Mouse (Mus musculus) CH12.LX (cell line): ENCODE measurements at regions not wholly inside any gene's neighbourhood (a gene's known extent, or its start where the extent isn't known, plus 50 kb on each side); places are given as distances from the start of the nearest gene placed in this dataset.
A peak's percentile ranks its signal among the peaks of the same experiment; 100 is the strongest.

Experiments
- DNase-seq: peaks from one replicate; pipeline ENCODE4 v3.0.0-alpha.2; 2013; ENCODE audit errors: extremely low read depth
- H3K27ac ChIP-seq: 2 replicates; pipeline ENCODE4 v1.5.1; 2012; ENCODE audit warnings: low read depth, mild to moderate bottlenecking, control low read depth, moderate library complexity; ENCODE audit not compliant: insufficient read depth
- H3K27me3 ChIP-seq: replicated peaks from 2 replicates; pipeline ENCODE3; 2012; ENCODE audit warnings: inconsistent platforms
- H3K36me3 ChIP-seq, 2 experiments: replicated peaks in 1 of 2; 2 replicates each; pipeline versions ENCODE3 to v1.6.1; 2012; ENCODE audit warnings: inconsistent platforms in 1 of 2, low read length in 1 of 2, mild to moderate bottlenecking in 1 of 2, mixed read lengths in 1 of 2, moderate library complexity in 1 of 2; ENCODE audit not compliant: control insufficient read depth in 1 of 2, insufficient read depth in 1 of 2
- H3K4me1 ChIP-seq, 2 experiments: 2 replicates each; pipeline ENCODE4 v1.6.1; 2012; ENCODE audit warnings: inconsistent platforms in 1 of 2, moderate library complexity in 1 of 2; ENCODE audit not compliant: insufficient read depth in 2 of 2, control insufficient read depth in 1 of 2
- H3K4me2 ChIP-seq: 2 replicates; pipeline ENCODE4 v1.6.1; 2012; ENCODE audit warnings: low read depth, mild to moderate bottlenecking, control low read depth; ENCODE audit not compliant: poor library complexity, insufficient read depth, severe bottlenecking
- H3K4me3 ChIP-seq, 3 experiments: fragments of 150-350 bp in 1 of 3; sonication (generic) in 1 of 3; replicated peaks in 1 of 3; 2 replicates each; pipeline versions ENCODE3 to v1.5.1; 2011 to 2012; ENCODE audit warnings: low read depth in 2 of 3, low read length in 2 of 3, mild to moderate bottlenecking in 2 of 3, moderate library complexity in 2 of 3, control low read depth in 1 of 3, improper control_type of control experiment in 1 of 3, inconsistent platforms in 1 of 3, mixed read lengths in 1 of 3; ENCODE audit not compliant: poor library complexity in 1 of 3
- H3K79me2 ChIP-seq: replicated peaks from 2 replicates; pipeline ENCODE4 v1.6.1; 2012; ENCODE audit warnings: mild to moderate bottlenecking, moderate library complexity; ENCODE audit not compliant: control insufficient read depth, poor library complexity, insufficient read depth, severe bottlenecking; ENCODE audit errors: extremely low read depth
- H3K9ac ChIP-seq: 2 replicates; pipeline ENCODE4 v1.6.1; 2012; ENCODE audit warnings: low read depth, mild to moderate bottlenecking, control low read depth, moderate library complexity; ENCODE audit not compliant: insufficient read depth
- H3K9me3 ChIP-seq: replicated peaks from 2 replicates; pipeline ENCODE3; 2012; ENCODE audit warnings: low read length, inconsistent platforms, mixed read lengths
- CHD1 ChIP-seq: IDR thresholded peaks from 2 replicates; pipeline ENCODE4 v1.6.1; 2012; ENCODE audit warnings: low read depth, low read length, improper control_type of control experiment, inconsistent platforms
- CHD2 ChIP-seq: IDR thresholded peaks from 2 replicates; pipeline ENCODE4 v1.6.1; 2011; ENCODE audit warnings: low read length, improper control_type of control experiment
- CTCF ChIP-seq, 2 experiments: IDR thresholded peaks in 1 of 2; conservative IDR thresholded peaks in 1 of 2; 2 replicates each; pipeline ENCODE4 v1.5.1; 2011 to 2012; ENCODE audit warnings: low read depth in 2 of 2, low read length in 2 of 2, improper control_type of control experiment in 1 of 2, inconsistent platforms in 1 of 2, mild to moderate bottlenecking in 1 of 2, moderate library complexity in 1 of 2
- ELF1 ChIP-seq: IDR thresholded peaks from 2 replicates; pipeline ENCODE4 v1.6.1; 2014; ENCODE audit warnings: low read depth, mild to moderate bottlenecking, inconsistent platforms, low read length, improper control_type of control experiment
- EP300 ChIP-seq: IDR thresholded peaks from 2 replicates; pipeline ENCODE4 v1.6.1; 2011; ENCODE audit warnings: low read length, improper control_type of control experiment
- ETS1 ChIP-seq: conservative IDR thresholded peaks from 2 replicates; pipeline ENCODE4 v1.6.1; 2012; ENCODE audit warnings: low read depth, mild to moderate bottlenecking, inconsistent platforms, low read length, improper control_type of control experiment, moderate library complexity
- GABPA ChIP-seq: IDR thresholded peaks from 2 replicates; pipeline ENCODE4 v1.6.1; 2012; ENCODE audit warnings: low read depth, low read length, improper control_type of control experiment, inconsistent platforms; ENCODE audit not compliant: insufficient replicate concordance
- IRF4 ChIP-seq: IDR thresholded peaks from 2 replicates; pipeline ENCODE4 v1.6.1; 2014; ENCODE audit warnings: low read depth, mild to moderate bottlenecking, inconsistent platforms, low read length, improper control_type of control experiment
- JUND ChIP-seq: conservative IDR thresholded peaks from 2 replicates; pipeline ENCODE4 v1.6.1; 2011; ENCODE audit warnings: low read depth, low read length, improper control_type of control experiment
- KAT2A ChIP-seq: IDR thresholded peaks from 2 replicates; pipeline ENCODE4 v1.6.1; 2012; ENCODE audit warnings: low read length, improper control_type of control experiment, inconsistent platforms; ENCODE audit not compliant: insufficient replicate concordance
- MAZ ChIP-seq: IDR thresholded peaks from 2 replicates; pipeline ENCODE4 v1.6.1; 2012; ENCODE audit warnings: low read depth, mild to moderate bottlenecking, inconsistent platforms, low read length, improper control_type of control experiment, moderate library complexity
- MXI1 ChIP-seq: IDR thresholded peaks from 2 replicates; pipeline ENCODE4 v1.6.1; 2011; ENCODE audit warnings: mild to moderate bottlenecking, low read depth, low read length, improper control_type of control experiment
- POLR2A ChIP-seq: IDR thresholded peaks from 2 replicates; pipeline ENCODE4 v1.6.1; 2011; ENCODE audit warnings: low read depth, mild to moderate bottlenecking, improper control_type of control experiment, low read length
- POLR2AphosphoS2 ChIP-seq: IDR thresholded peaks from 2 replicates; pipeline ENCODE4 v1.6.1; 2011; ENCODE audit warnings: low read depth, low read length, improper control_type of control experiment
- RAD21 ChIP-seq: IDR thresholded peaks from 2 replicates; pipeline ENCODE4 v1.6.1; 2011; ENCODE audit warnings: low read depth, mild to moderate bottlenecking, low read length, improper control_type of control experiment, moderate library complexity
- RCOR1 ChIP-seq: conservative IDR thresholded peaks from 2 replicates; pipeline ENCODE4 v1.6.1; 2012; ENCODE audit warnings: low read depth, mild to moderate bottlenecking, inconsistent platforms, low read length, improper control_type of control experiment
- SMC3 ChIP-seq: IDR thresholded peaks from 2 replicates; pipeline ENCODE4 v1.6.1; 2011; ENCODE audit warnings: low read depth, low read length, improper control_type of control experiment
- TCF12 ChIP-seq: IDR thresholded peaks from 2 replicates; pipeline ENCODE4 v1.6.1; 2014; ENCODE audit warnings: low read depth, mild to moderate bottlenecking, inconsistent platforms, low read length, improper control_type of control experiment
- UBTF ChIP-seq: IDR thresholded peaks from 2 replicates; pipeline ENCODE4 v1.6.1; 2012; ENCODE audit warnings: low read depth, mild to moderate bottlenecking, inconsistent platforms, low read length, improper control_type of control experiment, moderate library complexity
- USF1 ChIP-seq: IDR thresholded peaks from 2 replicates; pipeline ENCODE4 v1.6.1; 2014; ENCODE audit warnings: low read depth, mild to moderate bottlenecking, inconsistent platforms, low read length, improper control_type of control experiment
- ZMIZ1 ChIP-seq: IDR thresholded peaks from 2 replicates; pipeline ENCODE4 v1.6.1; 2012; ENCODE audit warnings: low read depth, mild to moderate bottlenecking, inconsistent platforms, low read length, improper control_type of control experiment
- dilution Hi-C: fragments of 300-500 bp; cut with MboI; formaldehyde crosslinking; loops from 2 replicates; pipeline ENCODE4 v1.14.3; 2020; ENCODE audit warnings: low sequenced_read_pairs; ENCODE audit not compliant: extremely low pct_unique_long_range_greater_than_20kb, extremely low pct_ligation_motif_present
- in situ Hi-C: fragments of 300-500 bp; cut with MboI; formaldehyde crosslinking; loops from 3 replicates; pipeline ENCODE4 v1.14.3; 2019; ENCODE audit warnings: low sequenced_read_pairs, low pct_ligation_motif_present, low pct_unique_long_range_greater_than_20kb, mixed read lengths

DNA sequence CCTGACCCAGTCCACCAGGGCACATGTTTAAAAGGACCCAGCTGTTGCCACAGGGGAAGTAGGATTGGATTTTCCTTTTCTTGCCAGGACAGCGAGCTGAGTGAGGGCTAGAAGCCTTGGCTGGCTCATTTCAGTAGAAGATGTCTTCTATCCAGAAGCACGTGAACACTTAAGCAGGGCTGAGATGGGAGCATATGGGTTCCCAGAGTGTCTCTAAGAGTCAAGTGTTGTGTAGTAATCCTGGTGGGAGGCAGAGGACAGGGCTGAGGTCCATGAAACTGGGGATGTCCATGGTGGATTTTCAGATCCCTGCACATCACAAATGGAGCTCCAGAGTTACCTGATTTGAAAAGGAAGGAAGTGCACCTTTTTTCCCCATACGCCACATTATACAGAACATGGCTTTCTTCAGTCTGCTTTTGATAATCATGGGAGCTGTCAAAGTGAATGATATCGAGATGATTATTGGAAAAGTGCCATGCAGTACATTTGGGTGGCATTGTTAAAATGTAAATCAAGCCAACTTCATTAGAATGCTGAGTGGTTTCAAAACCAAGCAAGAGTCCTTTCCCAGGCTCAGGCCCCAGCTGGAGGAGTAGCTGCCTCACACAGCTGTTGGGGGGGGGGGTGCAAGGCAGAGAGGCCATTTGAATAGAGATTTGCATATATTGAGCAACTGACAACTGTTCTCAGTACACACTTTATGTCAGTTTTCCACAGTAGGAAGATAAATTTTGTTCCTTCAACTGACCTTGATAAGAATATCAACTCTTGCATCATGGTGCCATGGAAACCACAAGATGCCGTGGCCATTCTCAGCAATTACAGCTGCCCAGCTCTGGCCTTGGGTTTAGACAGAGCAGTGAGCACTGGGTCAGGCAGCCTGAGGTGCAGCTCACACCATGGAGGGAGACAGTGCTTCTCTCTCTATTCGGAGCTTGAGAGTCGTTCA lies 81.7 kb downstream of the Slc35b3 start:
- in situ Hi-C loops (no loop called here), dilution Hi-C loops (no loop called here)
- H3K4me3 ChIP-seq: no peak overlapping the region
- H3K4me2 ChIP-seq: no peak overlapping the region
- no peaks in the 10 kb centered on the region for H3K9me3 ChIP-seq
- no peaks in the 10 kb centered on the region for H3K36me3 ChIP-seq
- peaks cover 3 to 28% of the 10 kb centered on the region in 2 experiments for H3K4me1 ChIP-seq
- DNase-seq: peak; percentile 31
- H3K79me2 ChIP-seq: no peaks in the 10 kb centered on the region
- no peak for TF ChIP-seq CTCF (conservative IDR thresholded peaks at IDR 0.05 in 1 of 2, IDR thresholded peaks at IDR 0.05 in 1 of 2; ENCODE audit: low read depth in 2 of 2, low read length in 2 of 2)
- peak; percentile 37; the same call in 1 of the 2 replicates for TF ChIP-seq EP300
- TF ChIP-seq USF1: no peak
- no peak for TF ChIP-seq UBTF
- no peak for TF ChIP-seq POLR2AphosphoS2
- peak; percentile 82 for TF ChIP-seq ETS1
- peak; percentile 57 for TF ChIP-seq TCF12
- TF ChIP-seq IRF4: peak; percentile 44; the same call in 1 of the 2 replicates
- no peak for TF ChIP-seq RCOR1
- H3K9ac ChIP-seq: no peak overlapping the region
- no peaks in the 10 kb centered on the region for H3K27me3 ChIP-seq
- H3K27ac ChIP-seq: no peak overlapping the region

DNA sequence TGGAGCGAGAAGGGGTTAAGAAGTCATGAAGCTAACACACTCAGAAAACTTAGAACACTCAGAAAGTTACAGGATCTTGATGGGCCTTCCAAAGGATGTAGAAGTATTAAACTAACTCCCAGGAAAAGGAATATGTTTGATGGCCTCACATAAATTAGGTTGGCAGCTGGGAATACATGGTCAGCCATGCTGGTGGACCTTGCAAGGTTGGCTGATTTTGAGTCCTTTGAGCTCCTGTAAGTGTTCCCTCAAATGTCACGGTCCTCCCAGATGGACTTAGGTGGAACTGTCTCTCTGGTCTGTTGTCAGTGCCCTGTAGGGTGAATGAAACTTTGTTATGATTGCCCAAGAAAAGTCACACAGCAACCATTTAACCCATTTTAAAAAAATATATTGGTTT lies 84.8 kb downstream of the Slc35b3 start:
- TF ChIP-seq ELF1: no peak
- TF ChIP-seq MXI1: no peak
- no peak for TF ChIP-seq CHD2
- TF ChIP-seq JUND: no peak
- no peak for TF ChIP-seq GABPA
- TF ChIP-seq MAZ: no peak
- TF ChIP-seq ZMIZ1: no peak
- TF ChIP-seq RAD21: no peak
- no peak for TF ChIP-seq SMC3
- no peak for TF ChIP-seq KAT2A
- no peak for TF ChIP-seq POLR2A
- no peak for TF ChIP-seq CHD1
- no peak for TF ChIP-seq CTCF (conservative IDR thresholded peaks at IDR 0.05 in 1 of 2, IDR thresholded peaks at IDR 0.05 in 1 of 2; ENCODE audit: low read depth in 2 of 2, low read length in 2 of 2)
- TF ChIP-seq, all 38 proteins: peak for 0
- in situ Hi-C loops: no loop called here

More for the DNA sequence above, 84.8 kb downstream of the Slc35b3 start:
- H3K4me3 ChIP-seq: no peak overlapping the region
- no peak for DNase-seq
- dilution Hi-C loops: no loop called here
- H3K4me1 ChIP-seq: peaks cover 3 to 20% of the 10 kb centered on the region in 2 experiments
- no peak overlapping the region for H3K4me2 ChIP-seq
- no peaks in the 10 kb centered on the region for H3K9me3 ChIP-seq
- no peak overlapping the region for H3K9ac ChIP-seq
- H3K36me3 ChIP-seq: no peaks in the 10 kb centered on the region
- no peaks in the 10 kb centered on the region for H3K79me2 ChIP-seq
- H3K27me3 ChIP-seq: no peaks in the 10 kb centered on the region
- no peak overlapping the region for H3K27ac ChIP-seq
